Mouse (Mus musculus): ENCODE measurements around the gene Scgb1b19. TPM values are rescaled to one million over a fixed set of nuclear protein-coding genes. Genes with fewer than 3 reads are reported as not detected.
"Not testable (repeated sequence)": the region's sequence is repeated elsewhere in the genome, so short reads cannot be mapped to it uniquely, and the experiment has no call there.

The Scgb1b19 gene
- not detected in 2 replicates for polyA plus RNA-seq (2014; fragmentation: Nextera tagmentation; extraction: Ambion mirVana)

- not testable (repeated sequence) for H3K4me1 ChIP-seq (replicated peaks; ENCODE audit: control insufficient read depth, insufficient read depth, low read length); H3K4me3 ChIP-seq (ENCODE audit: low read depth, low read length); H3K4me2 ChIP-seq (replicated peaks; ENCODE audit: low read depth, low read length); DNase-seq (ENCODE audit: low spot score); H3K27ac ChIP-seq (ENCODE audit: low read depth, low read length); ATAC-seq (ENCODE audit: low FRiP score); H3K9ac ChIP-seq (ENCODE audit: low read depth, low read length); H3K9me3 ChIP-seq (ENCODE audit: control insufficient read depth, low read length); H3K36me3 ChIP-seq (ENCODE audit: control insufficient read depth, insufficient read depth, low read length); H3K27me3 ChIP-seq (ENCODE audit: control insufficient read depth, insufficient read depth, low read length)
- WGBS = 80% methylated on average over 2 of the region's 3 CpGs
Measured at GRCm38 (mm10) chr7:33286991-33287390, at the start of gene Scgb1b19. Scgb1b19 (plus strand) TSS chr7:33287291.

- H3K27me3 ChIP-seq (ENCODE audit: control insufficient read depth, insufficient read depth, low read length); H3K9me3 ChIP-seq (ENCODE audit: control insufficient read depth, low read length); H3K36me3 ChIP-seq (ENCODE audit: control insufficient read depth, insufficient read depth, low read length); H3K27ac ChIP-seq (ENCODE audit: low read depth, low read length); H3K9ac ChIP-seq (ENCODE audit: low read depth, low read length); H3K4me1 ChIP-seq (replicated peaks; ENCODE audit: control insufficient read depth, insufficient read depth, low read length); DNase-seq (ENCODE audit: low spot score); H3K4me2 ChIP-seq (replicated peaks; ENCODE audit: low read depth, low read length); H3K4me3 ChIP-seq (ENCODE audit: low read depth, low read length); ATAC-seq (ENCODE audit: low FRiP score): not testable (repeated sequence)
Measured at GRCm38 (mm10) chr7:33280238-33280637, 6.9 kb upstream of the Scgb1b19 start, which contains the start of gene Scgb2b19. Scgb2b19 (minus strand) TSS chr7:33280338.

Other genes starting within 250 kb of the Scgb1b19 start
- not detected in 2 replicates for gene Scgb2b17, start 230.7 kb upstream of the Scgb1b19 start, polyA plus RNA-seq (2014; fragmentation: Nextera tagmentation; extraction: Ambion mirVana)
- not detected in 2 replicates for gene Scgb1b17, start 223.8 kb upstream of the Scgb1b19 start, polyA plus RNA-seq (2014; fragmentation: Nextera tagmentation; extraction: Ambion mirVana)
- gene Scgb2b18, start 113.4 kb upstream of the Scgb1b19 start, polyA plus RNA-seq (2014; fragmentation: Nextera tagmentation; extraction: Ambion mirVana) = not detected in 2 replicates
- gene Scgb1b18, start 101.7 kb upstream of the Scgb1b19 start, polyA plus RNA-seq (2014; fragmentation: Nextera tagmentation; extraction: Ambion mirVana) = not detected in 2 replicates
- not detected in 2 replicates for gene Scgb2b19, start 7.0 kb upstream of the Scgb1b19 start, polyA plus RNA-seq (2014; fragmentation: Nextera tagmentation; extraction: Ambion mirVana)
- not detected in 2 replicates for gene Scgb2b20, start 79.0 kb downstream of the Scgb1b19 start, polyA plus RNA-seq (2014; fragmentation: Nextera tagmentation; extraction: Ambion mirVana)
- not detected in 2 replicates for gene Scgb1b20, start 85.9 kb downstream of the Scgb1b19 start, polyA plus RNA-seq (2014; fragmentation: Nextera tagmentation; extraction: Ambion mirVana)
- gene Scgb2b21, start 233.2 kb downstream of the Scgb1b19 start, polyA plus RNA-seq (2014; fragmentation: Nextera tagmentation; extraction: Ambion mirVana) = not detected in 2 replicates

All from hindbrain, embryonic 11.5 days (tissue).